Mouse (Mus musculus) stomach, postnatal 0 days (tissue): ENCODE results near the gene Slc37a4.

Experiments
- CTCF ChIP-seq: IDR thresholded peaks from 2 replicates; pipeline ENCODE4 v1.5.1; 2016; ENCODE audit warnings: antibody characterized with exemption, low read depth, mild to moderate bottlenecking, moderate library complexity
- EP300 ChIP-seq: optimal IDR thresholded peaks from 2 replicates; pipeline ENCODE3; 2016; ENCODE audit warnings: antibody characterized with exemption

- TF ChIP-seq CTCF: peak; percentile 72
- TF ChIP-seq EP300: no peak
These were observed 39.4 kb upstream of the Slc37a4 start for GRCm38 (mm10) chr9:44357207-44357606.
